In genomic region chr10:89588708-89589107, GRCm38 (mm10) we compare ENCODE assay signal across 24 mouse cellular contexts. TPM values are rescaled to one million over a fixed set of nuclear protein-coding genes. Genes with fewer than 3 reads are reported as not detected.
DNase-seq lines count a peak whose midpoint lies in the region; ATAC-seq and TF ChIP-seq lines count a peak whose summit lies in the region.
"Had no signal": no experiment of that assay in that cellular context is flagged by ENCODE, and none has a peak within 500 bp of the region (broad histone marks: within the 10 kb centered on the region; RNA-seq: fewer than 3 reads in every experiment).

No protein-coding gene starts in this region.

- TF ChIP-seq POLR2A in MEL (IDR thresholded peaks at IDR 0.05; ENCODE audit: control insufficient read depth in 1 of 2, insufficient read depth in 1 of 2, low read depth in 1 of 2, low read length in 2 of 2, poor library complexity in 1 of 2) = no peak

- peak; percentile 54 to 68 for TF ChIP-seq EP300 in MEL (IDR thresholded peaks at IDR 0.05; ENCODE audit: low read depth in 1 of 2, low read length in 2 of 2)

- H3K27me3 ChIP-seq in liver, embryonic 13.5 days = no peaks in the 10 kb centered on the region
- no peaks in the 10 kb centered on the region for H3K27me3 ChIP-seq in MEL (ENCODE audit: control insufficient read depth in 1 of 2, insufficient read depth in 2 of 2, low read length in 2 of 2)
- H3K27me3 ChIP-seq: CH12.LX, Patski had no signal

- TF ChIP-seq RAD21 in MEL (IDR thresholded peaks at IDR 0.05; ENCODE audit: low read depth, low read length) = no peak

- peak; percentile 54; the same call in 1 of the 2 replicates for ATAC-seq in liver, embryonic 13.5 days (ENCODE audit: low read depth)
- ATAC-seq in megakaryocyte-erythroid progenitor cell, adult 5-6 weeks (replicated peaks; ENCODE audit: low FRiP score, low TSS enrichment, poor library complexity, severe bottlenecking) = 0 out of 2 replicates have a peak, but pooled peaks have one; percentile 43
- ATAC-seq: activated CD4-positive, CD25-positive, alpha-beta regulatory T cell, adult 4 months; CD4-positive, CD25-positive, alpha-beta regulatory T cell, adult 4 months; Patski had no signal

- no peak for TF ChIP-seq CTCF in MEL (IDR thresholded peaks at IDR 0.05 in 2 of 3, conservative IDR thresholded peaks at IDR 0.05 in 1 of 3; ENCODE audit: control insufficient read depth in 1 of 3, insufficient read depth in 1 of 3, low read depth in 2 of 3, low read length in 3 of 3, poor library complexity in 1 of 3, severe bottlenecking in 1 of 3)

- no peak overlapping the region for H3K4me3 ChIP-seq in liver, embryonic 13.5 days (replicated peaks)
- H3K4me3 ChIP-seq in MEL (ENCODE audit: control insufficient read depth in 1 of 2, insufficient read depth in 1 of 2, low read depth in 2 of 2, low read length in 2 of 2) = no peak overlapping the region

- no peak overlapping the region for H3K9ac ChIP-seq in liver, embryonic 13.5 days
- no peak overlapping the region for H3K9ac ChIP-seq in MEL (ENCODE audit: control insufficient read depth, low read depth, low read length, poor library complexity, severe bottlenecking)

- WGBS in liver, embryonic 13.5 days (ENCODE audit: insufficient replicate concordance) = 72% methylated on average over 1 of the region's 1 CpGs

- no peaks in the 10 kb centered on the region for H3K36me3 ChIP-seq in liver, embryonic 13.5 days
- H3K36me3 ChIP-seq in MEL (ENCODE audit: control insufficient read depth in 1 of 2, insufficient read depth in 2 of 2, low read length in 2 of 2) = peaks cover 0 to 7% of the 10 kb centered on the region in 2 experiments; a peak in 2 of 4 replicates
- H3K36me3 ChIP-seq: G1E had no signal

- peaks cover 7% of the 10 kb centered on the region; the same call in 1 of the 2 replicates for H3K4me1 ChIP-seq in liver, embryonic 13.5 days (replicated peaks)
- peaks cover 0 to 2% of the 10 kb centered on the region in 2 experiments; a peak in 2 of 4 replicates for H3K4me1 ChIP-seq in MEL (ENCODE audit: control insufficient read depth in 1 of 2, insufficient read depth in 2 of 2, low read length in 2 of 2)

- no peaks in the 10 kb centered on the region for H3K79me2 ChIP-seq in MEL (ENCODE audit: control insufficient read depth, insufficient read depth, low read length, poor library complexity)

- no peak for DNase-seq in liver, embryonic 13.5 days
- no peak for DNase-seq in liver
- no peak for DNase-seq in MEL (ENCODE audit: low read depth, low spot score)
- DNase-seq in thymus, postnatal 4 days = no peak
- DNase-seq in cerebellum, adult 9-11 months = no peak
- DNase-seq: adrenal gland, adult 2 months; adrenal gland, adult 8-10 months; adrenal gland, postnatal 10 days; adrenal gland, postnatal 14 days; adrenal gland, postnatal 25 days; adrenal gland, postnatal 36 days; B cell, adult 2 months; cerebellum, adult 11 months; cerebellum, adult 11-12 months; cerebellum, adult 18-20 months; cerebellum, adult 2 months had no signal

- H3K9me3 ChIP-seq in liver, embryonic 13.5 days (replicated peaks) = no peaks in the 10 kb centered on the region
- no peaks in the 10 kb centered on the region for H3K9me3 ChIP-seq in MEL (replicated peaks; ENCODE audit: insufficient read depth, low read length)
- H3K9me3 ChIP-seq: G1E had no signal

- no peak overlapping the region for H3K4me2 ChIP-seq in liver, embryonic 13.5 days

- H3K27ac ChIP-seq in liver, embryonic 13.5 days = no peak overlapping the region
- H3K27ac ChIP-seq in MEL (ENCODE audit: control insufficient read depth, low read depth, low read length) = no peak overlapping the region

TF ChIP-seq in MEL, 35 proteins besides CTCF, POLR2A, EP300 and RAD21:
- TF ChIP-seq ETS1 (IDR thresholded peaks at IDR 0.05; ENCODE audit: low read depth, low read length) (peak; percentile 35; the same call in 1 of the 2 replicates), USF1 (IDR thresholded peaks at IDR 0.05; ENCODE audit: low read depth, low read length) (no peak), GATA1 (IDR thresholded peaks at IDR 0.05; ENCODE audit: low read depth, low read length) (peak; percentile 72), RCOR1 (IDR thresholded peaks at IDR 0.05; ENCODE audit: low read depth, low read length) (peak; percentile 66), TCF12 (IDR thresholded peaks at IDR 0.05; ENCODE audit: low read depth, low read length) (peak; percentile 62; the same call in 1 of the 2 replicates)

RNA-seq across cellular contexts. Expression of gene Slc17a8, which starts 32.3 kb away (rescaled TPM):
- polyA plus RNA-seq in liver, embryonic 13.5 days (2015; fragmentation: Nextera tagmentation; extraction: Ambion mirVana) = 0.03 TPM in 1 of 2 replicates, not detected in the other
- not detected in 2 replicates for total RNA-seq in MEL (2012; rRNA removed)
- not detected for polyA plus RNA-seq in MEL (2012; ENCODE audit: insufficient read depth in 1 of 2, insufficient read length in 2 of 2, low read depth in 1 of 2, low replicate concordance in 2 of 2, missing spikeins in 1 of 2)
- 0.13 TPM in 1 of 2 replicates, not detected in the other for total RNA-seq in megakaryocyte-erythroid progenitor cell, adult 5-6 weeks (2014; fragmentation: Nextera tagmentation)
- 0.19 TPM in 1 of 2 replicates, not detected in the other for total RNA-seq in megakaryocyte-erythroid progenitor cell, adult 5-6 weeks (2017)
- total RNA-seq: adrenal gland, adult 18-20 months; adrenal gland, adult 2 months; CH12.LX; ES-E14 had no signal
- polyA plus RNA-seq: adrenal gland, adult 2 months; CD4-positive, CD25-positive, alpha-beta regulatory T cell, adult 4 months; G1E had no signal

RNA-seq across cellular contexts. Expression of gene Nr1h4, which starts 55.3 kb away (rescaled TPM):
- polyA plus RNA-seq in liver, embryonic 13.5 days (2015; fragmentation: Nextera tagmentation; extraction: Ambion mirVana) = 2.9 and 3.7 TPM in 2 replicates
- total RNA-seq in MEL (2012; rRNA removed) = not detected in 2 replicates
- polyA plus RNA-seq in MEL (2012; ENCODE audit: insufficient read depth in 1 of 2, insufficient read length in 2 of 2, low read depth in 1 of 2, low replicate concordance in 2 of 2, missing spikeins in 1 of 2) = not detected
- total RNA-seq in megakaryocyte-erythroid progenitor cell, adult 5-6 weeks (2014; fragmentation: Nextera tagmentation) = not detected in 2 replicates
- total RNA-seq in megakaryocyte-erythroid progenitor cell, adult 5-6 weeks (2017) = not detected in 2 replicates
- total RNA-seq: CH12.LX, ES-E14, G1E had no signal
- polyA plus RNA-seq: activated CD4-positive, CD25-positive, alpha-beta regulatory T cell, adult 4 months; CD4-positive, CD25-positive, alpha-beta regulatory T cell, adult 4 months; G1E had no signal
